Mouse (Mus musculus) liver, adult 2 months (tissue): ENCODE measurements around the gene Lef1.

Experiments
- CTCF ChIP-seq: fragments of 200-500 bp; IDR thresholded peaks from 2 replicates; pipeline ENCODE4 v1.5.1; 2011; ENCODE audit warnings: low read depth, low read length, control low read depth
- POLR2A ChIP-seq: fragments of 200-500 bp; IDR thresholded peaks from 2 replicates; pipeline ENCODE4 v1.6.1; 2011; ENCODE audit warnings: low read length, control low read depth; ENCODE audit not compliant: insufficient read depth; ENCODE audit errors: extremely low read depth

DNA sequence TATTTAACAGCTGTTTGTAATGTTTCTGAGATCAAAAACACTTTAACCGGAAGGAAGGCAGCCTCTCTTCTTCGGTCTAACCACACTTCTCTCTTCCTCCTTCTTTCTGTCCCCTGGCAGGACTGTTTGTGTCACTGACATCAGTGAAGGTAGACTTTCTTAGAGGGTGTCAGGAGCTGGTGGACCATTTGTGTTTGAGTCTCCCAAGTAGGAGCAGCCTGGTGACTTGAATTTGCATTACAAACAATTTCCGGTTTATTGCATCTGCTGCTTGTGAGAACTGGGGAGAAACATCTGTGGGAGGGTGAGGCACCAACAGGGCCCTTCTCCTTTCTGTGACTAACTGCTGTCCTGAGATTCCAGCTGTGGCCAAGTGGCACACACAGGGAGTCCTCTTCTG, 7.6 kb downstream of the Lef1 start:
- no peak for TF ChIP-seq CTCF
- no peak for TF ChIP-seq POLR2A
